Mouse (Mus musculus): ENCODE results near the gene Tbcel. TPM values are rescaled to one million over a fixed set of nuclear protein-coding genes. Genes with fewer than 3 reads are reported as not detected.

Tbcel gene
- total RNA-seq, 4 experiments from 2014 or later = 19.8 to 24.7 (median 21.0) TPM

DNA sequence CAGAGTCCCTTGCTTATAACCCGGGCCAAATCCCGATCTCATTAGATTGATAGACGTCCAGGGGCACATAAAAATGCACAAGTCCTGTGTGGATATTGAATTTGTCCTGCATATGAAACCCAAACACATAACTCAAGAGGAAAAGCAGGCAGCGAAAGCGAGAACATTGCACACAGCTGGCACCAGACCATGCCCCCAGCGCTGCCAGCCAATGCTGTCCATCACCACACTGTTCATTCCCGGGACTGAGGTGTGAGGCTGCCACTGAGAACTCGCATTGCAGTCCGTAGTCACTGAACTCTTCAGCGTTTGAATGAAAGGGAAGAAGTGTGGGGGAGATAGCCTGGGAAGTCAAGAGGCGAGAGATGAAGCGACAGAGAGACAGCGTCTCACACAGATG, 122.0 kb downstream of the Tbcel start:
- DNase-seq (ENCODE audit: low spot score) = no peak

DNA sequence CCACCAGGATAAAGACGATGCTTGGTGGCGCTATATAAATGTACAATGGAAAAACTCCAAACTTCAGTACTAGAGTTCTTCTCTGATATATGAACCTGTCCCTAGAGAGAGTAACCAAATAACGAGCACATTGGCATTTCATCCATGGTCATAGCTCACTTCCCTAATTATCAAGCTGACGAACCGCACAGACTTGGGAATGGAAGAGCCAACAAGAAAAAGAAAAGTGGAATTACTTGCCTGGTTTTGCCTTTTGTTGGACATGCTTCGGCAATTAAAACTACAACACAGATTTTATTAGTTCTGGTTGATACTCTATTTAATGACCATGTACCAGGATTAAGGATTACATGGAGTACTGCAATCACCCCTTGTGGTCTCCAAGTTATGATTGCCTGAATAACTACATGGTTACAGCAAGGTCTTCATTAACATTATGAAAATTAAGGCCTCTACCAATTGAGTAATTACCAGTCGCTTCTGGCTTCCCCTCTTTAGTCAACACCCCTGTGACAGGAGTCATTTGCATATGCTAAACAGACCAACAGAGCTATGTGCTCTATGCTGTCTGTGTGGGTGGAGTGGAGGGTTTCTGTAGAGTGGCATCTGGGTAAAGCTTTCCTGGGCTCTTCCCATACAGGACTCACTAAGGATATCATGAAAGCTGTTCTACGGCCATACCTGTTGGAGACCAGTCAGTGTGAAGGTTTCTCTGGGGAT, 124.8 kb downstream of the Tbcel start:
- no peak for DNase-seq (ENCODE audit: low spot score)

DNA sequence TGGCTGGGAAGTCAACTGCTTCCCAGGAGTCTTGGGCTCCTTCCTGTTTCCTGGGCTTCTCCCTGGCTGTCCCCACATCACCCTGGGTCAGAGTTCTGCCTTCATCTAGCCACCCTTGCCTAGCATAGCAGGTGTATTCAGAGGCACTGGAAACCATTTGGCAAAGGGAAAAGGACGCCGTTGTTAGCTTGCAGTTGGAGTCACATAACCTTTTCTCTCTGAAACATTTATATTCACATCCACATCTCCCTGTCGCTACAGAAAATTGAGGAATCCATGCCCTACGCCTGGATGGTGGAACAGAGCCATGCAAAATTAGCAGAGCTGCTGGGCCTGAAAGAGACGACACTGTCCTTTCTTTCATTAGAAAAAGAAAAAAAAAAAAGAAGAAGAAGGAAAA, 125.5 kb downstream of the Tbcel start:
- no peak for DNase-seq (ENCODE audit: low spot score)

DNA sequence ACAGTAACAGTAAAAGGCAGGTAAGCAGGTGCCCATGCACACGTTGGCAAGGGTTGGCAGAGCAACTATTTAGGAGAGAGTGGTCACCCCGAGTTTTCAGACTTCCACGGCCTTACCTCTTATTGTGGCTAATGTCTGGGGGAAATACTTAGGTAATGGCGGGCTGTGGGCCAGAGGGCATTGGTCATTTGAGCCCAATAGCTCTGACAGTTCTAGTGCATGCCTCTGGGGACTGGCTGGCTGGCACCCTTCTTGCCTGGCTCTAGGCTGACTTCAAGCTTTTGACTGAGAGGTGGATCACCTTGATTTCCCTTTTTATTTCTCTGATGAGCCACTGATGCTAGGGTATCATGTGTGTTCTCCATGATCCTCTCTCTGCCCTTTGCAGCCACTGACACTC, 129.5 kb downstream of the Tbcel start:
- DNase-seq (ENCODE audit: low spot score) = no peak

DNA sequence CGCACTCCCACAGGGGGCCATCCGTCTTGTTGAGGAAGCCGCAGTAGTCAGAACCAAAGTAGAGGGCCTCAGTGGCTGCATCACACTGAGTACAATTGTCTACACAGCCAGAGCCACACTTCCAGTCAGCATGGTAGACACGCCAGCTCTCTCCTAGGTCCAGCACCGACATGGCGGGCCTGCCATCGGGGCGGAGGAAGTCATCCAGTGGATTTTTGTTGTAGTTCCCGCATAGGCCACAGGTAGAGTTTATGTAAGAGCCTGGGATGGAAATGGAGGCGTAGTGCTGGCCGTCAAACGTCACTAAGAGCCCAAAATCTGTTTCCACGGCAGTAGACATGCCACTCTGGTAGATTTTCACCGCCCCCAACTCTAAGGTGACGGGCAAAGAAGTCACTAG, 130.0 kb downstream of the Tbcel start:
- no peak for DNase-seq (ENCODE audit: low spot score)

DNA sequence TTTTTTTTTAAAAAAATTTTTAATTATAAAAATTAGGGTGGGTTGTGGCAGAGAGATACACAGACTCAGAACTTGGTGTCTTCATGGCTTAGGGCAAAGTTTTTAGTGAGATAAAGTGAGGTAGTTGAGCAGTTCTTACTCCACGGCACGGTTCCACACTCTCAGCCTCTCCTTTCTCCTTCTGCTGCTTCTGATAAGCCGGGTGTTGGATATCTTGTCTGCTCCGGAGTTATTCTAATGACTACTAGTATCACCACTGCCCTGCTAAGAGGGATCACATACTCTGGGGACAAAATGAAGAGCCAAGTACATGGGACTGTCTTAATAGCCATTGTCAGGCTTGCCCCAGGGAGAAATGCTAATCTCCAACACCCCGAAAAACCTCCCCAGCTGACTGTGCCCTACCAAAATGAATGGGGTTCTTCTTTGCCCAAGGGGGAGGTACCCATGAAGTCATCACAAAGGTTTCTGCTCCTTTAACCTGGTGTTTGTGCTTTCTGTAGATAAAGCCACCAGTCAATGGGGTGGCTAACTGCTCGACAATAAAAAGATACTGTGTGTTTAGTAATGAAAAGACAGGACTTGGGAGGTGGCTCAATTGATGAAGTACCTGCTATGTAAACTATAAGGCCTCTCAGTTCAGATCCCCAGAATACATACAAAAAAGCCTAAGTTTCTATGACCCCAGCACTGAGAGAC, 135.8 kb downstream of the Tbcel start:
- no peak for DNase-seq (ENCODE audit: low spot score)

Small RNAs within 50 kb of the gene (microRNA-seq; reads per million reads assigned to microRNA genes)
- gene Gm44311 = not detected

Other genes with a start within 250 kb of the Tbcel start
- gene Sc5d, start 243.6 kb downstream of the Tbcel start, total RNA-seq (2022) = 10 to 100 TPM; 16.9 to 20.1 (median 19.2) TPM
- under 1 TPM in 1 of 4 experiments, not detected in 3; 0.13 TPM for gene Tecta, start 107.9 kb downstream of the Tbcel start, total RNA-seq (2022)

Measured in heart, adult 8-10 months (tissue).